Mouse (Mus musculus) kidney, postnatal 36 days (tissue): ENCODE results near the gene Smtnl1.
"Not testable (repeated sequence)": the region's sequence is repeated elsewhere in the genome, so short reads cannot be mapped to it uniquely, and the experiment has no call there.

Experiments
- DNase-seq, 2 experiments: peaks; one replicate each; pipeline ENCODE4 v3.0.0; 2021 to 2022; ENCODE audit warnings: mixed read lengths in 2 of 2

Gene Smtnl1

DNA sequence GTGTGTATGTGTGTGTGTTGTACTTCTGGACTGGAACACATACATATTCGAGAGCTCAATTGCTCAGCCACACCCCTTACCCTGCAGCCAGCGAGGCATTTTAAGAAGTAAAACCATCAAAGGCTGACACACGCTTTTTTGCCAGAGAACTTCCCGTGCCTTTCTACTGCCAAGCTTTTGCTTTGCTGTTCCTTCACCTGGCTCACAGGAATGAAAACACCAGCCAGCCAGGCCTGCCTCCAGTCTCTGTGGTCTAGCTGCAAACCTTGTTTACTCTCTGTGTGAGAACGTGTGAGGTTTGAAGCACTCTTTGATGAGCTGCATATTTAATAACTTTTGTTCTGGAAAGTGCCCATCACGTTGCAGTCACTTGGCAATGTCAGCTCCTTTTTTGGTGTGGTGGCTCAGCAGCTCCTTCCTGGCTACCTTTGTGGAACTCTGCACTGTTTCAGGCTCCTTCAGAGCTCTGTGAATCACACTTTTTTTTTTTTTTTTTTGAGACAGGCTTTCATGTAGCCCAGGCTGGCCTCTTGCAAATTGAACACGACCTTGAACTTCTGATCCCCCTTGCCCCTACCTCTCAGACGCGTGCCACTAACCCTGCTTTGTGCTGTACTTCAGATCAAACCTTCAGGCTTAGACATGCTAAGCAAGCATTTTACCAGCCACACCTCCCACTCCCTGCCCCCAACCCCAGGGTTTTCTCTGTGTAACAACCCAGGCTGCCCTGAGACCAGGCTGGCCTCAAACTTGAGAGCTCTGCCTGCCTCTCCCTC, 15.6 kb upstream of the Smtnl1 start:
- no peak for DNase-seq

DNA sequence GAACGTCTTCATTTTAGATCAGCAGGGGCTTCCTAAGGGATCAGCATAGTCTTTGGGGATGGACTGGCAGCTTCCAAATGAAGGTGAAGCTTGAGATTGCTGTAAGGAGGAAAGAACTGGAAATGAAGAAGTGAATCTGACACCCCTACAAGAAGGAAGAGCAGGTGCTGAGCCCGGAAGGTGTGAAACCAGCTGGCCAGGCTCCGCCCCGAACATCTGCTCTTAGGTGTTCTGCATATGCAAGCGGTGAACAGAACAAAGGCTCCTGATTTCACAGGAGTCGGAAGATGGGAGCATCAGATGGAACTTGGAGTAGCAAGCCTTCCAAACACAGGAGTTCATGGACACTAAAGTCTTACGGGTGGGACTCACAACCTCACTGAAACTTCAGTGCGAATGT, 14.7 kb upstream of the Smtnl1 start:
- DNase-seq: no peak

DNA sequence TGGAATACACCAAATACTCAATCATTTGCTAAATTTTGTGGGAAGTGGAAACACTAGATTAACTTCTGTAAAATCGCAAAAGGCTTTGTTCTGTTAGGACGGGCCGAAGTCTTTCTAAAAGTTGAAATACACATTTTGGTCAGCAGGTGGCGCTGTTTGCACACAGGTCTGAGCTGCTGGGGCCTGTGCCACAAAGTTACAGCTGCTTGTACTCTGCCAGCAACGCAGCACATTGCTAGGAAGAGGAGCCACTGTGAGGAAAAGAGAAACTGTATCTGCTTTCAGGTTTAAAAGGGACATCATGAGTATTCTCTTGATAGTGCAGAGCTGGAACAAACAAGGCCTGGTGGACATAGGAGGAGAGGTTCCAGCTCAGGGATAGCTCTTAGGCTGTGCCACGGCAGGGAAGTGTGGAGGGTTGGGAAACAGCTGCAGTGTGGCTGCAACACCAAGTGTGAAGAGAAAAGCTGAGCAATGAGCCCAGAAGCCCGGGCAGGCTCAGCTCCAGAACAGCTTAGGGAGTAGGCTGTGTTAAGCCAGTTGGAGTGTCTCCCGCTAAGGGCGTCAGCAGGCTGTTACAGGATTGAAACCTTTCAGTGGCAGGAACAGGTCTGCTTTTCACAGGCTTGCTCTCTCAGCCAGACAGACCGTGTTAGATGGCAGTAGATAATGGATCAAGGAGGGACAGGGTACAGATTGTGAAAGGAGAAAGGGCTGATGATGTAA, 9.4 kb upstream of the Smtnl1 start:
- peak; percentile 85 to 88 for DNase-seq

DNA sequence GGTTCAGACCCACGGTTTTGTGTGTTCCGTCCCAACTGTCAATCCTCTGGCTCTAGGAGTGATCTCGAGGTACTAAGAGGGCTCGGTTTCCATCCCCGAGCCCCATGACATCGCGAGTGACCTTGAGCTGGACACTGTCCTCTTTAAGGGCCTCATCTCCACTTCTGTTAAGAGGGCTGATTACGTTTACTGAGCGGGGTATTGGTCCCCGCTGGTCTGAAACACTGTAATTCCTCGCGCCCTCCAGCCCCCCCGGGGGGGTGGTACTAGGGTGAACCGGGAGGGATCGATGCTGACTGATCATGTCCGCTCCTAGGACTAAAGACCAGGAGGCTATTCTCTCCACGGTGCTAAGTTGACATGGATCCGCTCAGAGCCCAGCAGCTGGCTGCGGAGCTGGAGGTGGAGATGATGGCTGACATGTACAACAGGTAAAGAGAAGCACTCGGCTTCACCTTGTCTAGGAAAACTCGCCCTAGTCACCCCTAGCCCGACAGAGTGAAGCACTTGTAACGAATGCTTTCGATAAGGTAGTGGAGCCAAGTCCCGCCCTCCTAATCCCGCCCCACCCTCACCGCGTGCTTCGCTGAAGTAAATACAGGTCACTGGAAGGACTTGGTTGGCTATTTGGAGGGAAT, 5.0 kb upstream of the Smtnl1 start:
- peak; percentile 44 to 67 for DNase-seq

DNA sequence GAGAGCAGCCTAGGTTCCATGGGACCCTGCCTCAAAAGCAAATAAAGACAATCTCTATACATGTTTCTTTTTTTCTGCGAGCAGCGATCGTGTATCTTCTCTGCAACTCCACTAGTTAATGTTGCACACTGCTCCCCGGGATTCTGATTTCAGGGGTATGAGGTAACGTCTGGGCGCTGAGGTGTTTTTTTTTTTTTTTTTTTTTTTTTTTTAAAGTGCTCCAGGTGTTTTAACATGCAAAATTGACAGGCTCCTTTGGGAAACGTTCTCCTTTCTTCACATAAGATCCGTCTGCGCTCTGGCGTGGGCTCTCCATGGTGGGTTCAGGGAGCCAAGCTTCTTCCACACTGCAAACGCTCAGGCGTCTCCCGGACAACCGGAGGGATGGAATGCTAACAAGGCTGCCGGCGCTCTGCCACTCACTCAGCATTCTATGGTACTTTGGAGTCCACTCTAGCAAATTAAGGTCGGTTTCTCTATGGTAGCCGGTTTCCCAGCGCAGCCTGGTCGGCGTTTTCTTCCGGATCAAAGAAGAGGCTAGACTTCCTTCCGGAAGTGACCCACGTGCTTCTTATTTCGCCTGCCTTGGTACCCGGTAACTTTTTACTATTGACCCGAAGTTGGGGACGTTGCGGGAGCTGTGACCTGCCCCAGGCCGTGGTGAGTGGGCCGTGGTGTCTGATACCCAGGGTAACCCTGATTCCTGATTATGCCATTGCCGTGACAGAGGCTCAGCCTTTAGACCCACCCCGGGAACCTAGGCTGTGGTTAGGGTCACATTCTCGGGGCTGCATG, 4.2 kb upstream of the Smtnl1 start, which contains the start of gene Timm10:
Timm10 (plus strand) TSS at position 510 of the 795 bp plus-strand sequence.
- peak; percentile 88 to 94 for DNase-seq

DNA sequence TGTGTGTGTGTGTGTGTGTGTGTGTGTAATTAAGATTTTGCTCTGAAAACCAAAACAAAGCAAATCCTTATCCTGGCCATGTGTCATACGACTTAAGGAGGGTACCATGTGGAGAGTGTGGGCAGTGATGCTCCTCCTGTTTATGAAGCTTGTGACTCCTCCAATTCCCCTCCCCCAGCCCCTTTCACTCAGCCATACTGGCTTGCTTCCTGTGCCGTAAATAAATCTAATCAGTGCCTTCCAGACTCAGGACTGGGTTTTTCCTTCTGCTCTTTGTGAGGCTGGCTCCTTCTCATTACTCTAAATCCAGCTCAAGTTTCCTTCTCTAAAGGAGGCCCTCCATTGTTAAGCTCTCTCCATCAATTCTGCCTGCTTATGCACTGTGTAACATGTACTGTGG, 785 bp upstream of the Smtnl1 start:
- DNase-seq: no peak

DNA sequence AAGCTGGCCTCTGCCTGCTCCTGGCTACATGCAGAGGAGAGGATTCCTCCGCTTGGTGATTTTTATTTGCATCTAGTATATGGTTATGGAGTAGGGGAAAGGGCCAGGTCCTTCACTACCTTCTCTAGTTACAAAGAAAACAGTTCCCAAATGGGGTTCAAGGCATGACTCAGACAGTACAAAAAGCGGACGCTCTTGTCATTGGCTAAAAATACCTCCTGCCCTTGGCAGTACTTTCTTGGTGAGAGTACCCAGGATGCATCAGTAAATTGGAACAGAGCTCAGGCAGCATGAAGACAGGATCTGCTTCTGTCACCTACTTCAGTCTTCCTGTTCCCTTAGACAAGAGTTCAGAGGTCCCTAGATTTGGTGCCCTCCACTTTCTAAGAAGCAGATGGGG, 2.6 kb downstream of the Smtnl1 start:
- no peak for DNase-seq

DNA sequence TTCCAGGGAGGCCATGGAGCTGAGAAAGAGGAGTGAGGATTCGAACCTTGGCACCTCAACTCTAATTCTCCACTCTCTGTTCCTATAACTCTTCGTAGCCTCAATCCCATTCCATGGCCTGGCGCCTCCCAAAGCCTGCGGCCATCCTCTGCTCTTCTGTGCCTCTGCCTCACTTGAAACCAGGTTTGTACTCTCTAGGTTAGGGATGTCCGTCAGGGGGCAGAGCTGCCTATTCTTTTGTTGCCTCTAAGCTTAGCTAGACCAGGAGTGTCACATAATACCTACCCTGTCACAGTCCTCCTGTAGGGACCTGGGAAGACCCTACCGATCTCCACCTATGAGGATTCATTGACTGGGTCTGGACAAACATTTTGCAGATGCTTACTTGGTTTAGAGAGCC, 9.8 kb downstream of the Smtnl1 start:
- DNase-seq: no peak

DNA sequence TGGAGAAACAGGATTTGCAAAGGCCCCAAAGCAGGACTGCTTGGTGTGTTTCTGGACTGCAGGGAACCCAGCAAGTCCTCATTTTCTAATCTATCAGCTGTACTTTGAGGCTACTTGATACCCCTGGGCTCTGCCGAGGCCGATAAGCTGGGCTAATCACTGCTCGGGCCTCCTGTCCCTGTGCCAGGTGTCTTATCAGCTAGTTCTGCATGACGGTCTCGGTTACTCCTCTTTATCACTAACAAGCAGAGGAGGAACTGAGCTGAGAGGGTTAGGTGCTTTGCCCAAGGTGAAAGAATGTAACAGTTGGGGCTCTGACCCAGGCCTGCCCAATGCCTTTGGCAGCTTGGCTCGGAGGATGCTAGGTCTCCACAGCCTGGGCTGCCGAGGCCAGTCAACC, 10.6 kb downstream of the Smtnl1 start:
- no peak for DNase-seq

DNA sequence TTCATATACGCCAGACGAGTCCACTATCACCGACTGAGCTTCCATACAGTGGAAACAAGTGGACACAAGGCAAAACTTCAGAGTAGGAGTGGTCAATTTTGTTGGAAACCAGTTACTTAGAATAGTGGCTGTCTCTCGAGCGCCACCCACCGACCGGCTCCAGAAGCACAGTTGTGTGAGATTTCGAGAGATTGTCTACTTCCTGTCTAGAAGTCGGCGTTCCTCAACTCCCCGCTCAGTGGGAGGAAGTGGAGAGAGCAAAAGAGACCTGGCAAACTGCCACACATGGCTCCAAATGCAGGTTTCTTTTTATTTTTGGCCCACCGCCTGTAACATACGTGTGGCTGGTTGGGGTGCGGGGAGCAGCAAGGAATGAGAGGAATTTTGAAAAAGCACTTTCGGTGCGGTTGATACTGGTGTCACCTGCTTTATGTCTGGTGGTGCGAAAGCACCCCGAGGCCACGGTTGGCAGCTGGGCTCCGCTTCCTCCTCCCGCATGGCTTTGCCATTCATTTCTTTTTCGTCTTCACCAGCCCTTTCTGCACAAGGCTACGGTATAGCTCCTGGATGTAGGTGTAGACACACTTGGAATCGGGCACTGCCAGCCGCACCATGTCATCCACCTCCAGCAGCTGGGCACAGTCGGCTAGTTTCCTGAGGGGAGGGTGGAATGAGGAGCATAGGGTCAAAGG, 11.4 kb downstream of the Smtnl1 start:
- peak; percentile 85 to 88 for DNase-seq

DNA sequence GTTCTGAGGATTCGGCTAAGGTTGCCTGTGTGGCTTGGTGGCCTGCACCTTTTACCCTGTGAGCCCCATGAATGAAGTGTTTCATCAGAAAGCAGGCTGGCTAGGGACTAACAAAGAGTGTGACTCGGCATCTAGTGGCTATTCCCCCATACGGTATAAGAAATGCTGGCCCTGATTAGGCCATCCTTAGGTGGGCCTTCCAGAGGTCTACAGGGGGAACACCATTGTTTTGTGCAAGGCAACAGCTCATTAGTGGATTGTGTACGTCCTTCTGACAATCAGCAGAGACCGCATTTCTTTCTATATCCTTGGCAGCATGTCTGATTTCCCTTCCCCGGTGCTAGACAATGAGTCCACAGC, 11.9 kb downstream of the Smtnl1 start:
- no peak for DNase-seq

DNA sequence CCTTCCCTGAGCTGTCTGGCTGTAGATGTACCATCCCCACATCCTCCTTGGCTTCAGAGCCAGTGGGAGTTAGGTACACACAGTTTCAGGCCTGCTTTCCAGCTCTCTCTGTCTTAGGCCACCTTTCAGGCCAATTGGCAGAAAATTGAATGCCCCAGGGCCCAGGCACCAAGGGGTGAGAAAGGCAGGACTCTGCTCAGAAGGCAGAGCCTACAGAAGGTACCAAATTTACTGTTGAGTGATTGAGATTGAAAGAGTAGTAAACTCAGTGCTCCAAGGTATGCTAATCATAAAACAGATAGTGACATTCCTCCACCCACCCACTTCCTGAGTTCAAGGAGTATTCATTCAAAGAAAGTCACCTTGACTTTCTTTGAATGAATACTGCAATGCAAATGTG, 13.1 kb downstream of the Smtnl1 start:
- no peak for DNase-seq

DNA sequence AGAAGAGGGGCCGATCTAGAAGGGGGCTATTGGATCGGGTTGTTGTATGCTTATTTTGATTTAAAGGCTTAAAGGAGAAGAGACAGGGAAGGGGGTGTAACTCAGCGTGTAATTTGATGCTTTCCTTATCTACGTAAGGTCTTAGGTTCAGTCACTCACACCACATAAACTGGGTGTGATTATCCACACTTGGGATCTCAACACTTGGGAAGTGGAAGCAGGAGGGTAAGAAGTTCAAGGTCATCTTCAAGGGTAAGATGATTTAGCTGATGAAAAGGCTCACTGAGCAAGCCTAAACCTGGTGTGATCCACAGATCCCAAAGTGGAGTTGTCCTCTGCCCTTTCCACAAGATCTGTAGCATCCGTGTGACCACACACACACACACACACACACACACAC, 15.9 kb downstream of the Smtnl1 start:
- no peak for DNase-seq

DNA sequence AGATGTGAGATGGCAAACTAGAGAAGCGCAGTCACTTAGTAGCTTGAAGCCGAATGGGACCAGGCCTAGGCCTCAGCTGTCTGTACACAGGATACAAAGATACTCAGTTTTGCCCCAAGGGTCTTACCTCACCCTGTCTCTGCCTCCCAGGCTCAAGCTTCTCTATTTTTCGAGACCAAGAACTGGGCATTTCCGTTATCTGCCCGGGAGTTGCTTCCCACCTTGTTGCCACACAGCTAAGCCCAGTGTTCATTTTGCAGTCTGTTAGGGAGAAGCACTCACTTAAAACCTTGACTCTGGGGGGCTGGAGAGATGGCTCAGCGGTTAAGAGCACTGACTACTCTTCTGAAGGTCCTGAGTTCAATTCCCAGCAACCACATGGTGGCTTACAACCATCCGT, 18.5 kb downstream of the Smtnl1 start:
- DNase-seq: no peak

DNA sequence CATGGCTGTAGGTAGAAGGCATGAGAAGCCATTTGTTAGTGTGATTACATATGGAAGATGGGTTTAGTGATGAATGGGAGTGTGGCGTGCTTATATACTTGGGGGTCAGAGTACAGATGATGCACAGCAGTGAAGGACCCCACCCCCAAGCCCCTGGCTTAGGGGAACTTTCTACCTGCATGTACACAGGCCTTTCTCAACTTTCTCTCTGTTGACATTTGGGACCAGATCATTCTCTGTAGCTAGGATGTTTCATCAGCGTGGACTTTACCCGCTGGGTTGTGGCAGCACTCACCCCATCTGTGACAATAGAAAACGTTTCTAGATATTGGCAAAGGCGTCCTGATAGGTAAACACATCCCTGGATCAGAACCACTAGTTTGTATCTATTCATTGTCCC, 21.2 kb downstream of the Smtnl1 start:
- DNase-seq: not testable (repeated sequence)

DNA sequence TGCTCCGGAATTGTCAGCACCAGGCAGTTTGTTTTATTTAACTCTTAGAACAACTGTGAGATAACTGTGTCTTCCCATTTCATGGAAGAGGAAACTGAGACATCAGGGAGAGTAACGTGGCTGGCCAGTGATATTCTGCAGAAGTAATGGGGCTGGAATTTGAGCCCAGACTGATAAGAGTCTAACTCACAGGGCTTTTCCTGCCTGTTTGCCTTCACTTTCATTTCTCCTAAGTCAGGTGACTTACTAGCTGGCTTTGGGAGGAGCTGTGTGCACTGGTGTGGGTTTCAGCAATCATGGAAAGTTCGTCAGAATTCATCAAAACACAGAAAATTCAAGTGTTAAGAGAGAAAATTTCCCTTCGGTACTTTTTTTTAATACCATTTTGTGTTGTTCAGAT, 22.1 kb downstream of the Smtnl1 start:
- DNase-seq: no peak

DNA sequence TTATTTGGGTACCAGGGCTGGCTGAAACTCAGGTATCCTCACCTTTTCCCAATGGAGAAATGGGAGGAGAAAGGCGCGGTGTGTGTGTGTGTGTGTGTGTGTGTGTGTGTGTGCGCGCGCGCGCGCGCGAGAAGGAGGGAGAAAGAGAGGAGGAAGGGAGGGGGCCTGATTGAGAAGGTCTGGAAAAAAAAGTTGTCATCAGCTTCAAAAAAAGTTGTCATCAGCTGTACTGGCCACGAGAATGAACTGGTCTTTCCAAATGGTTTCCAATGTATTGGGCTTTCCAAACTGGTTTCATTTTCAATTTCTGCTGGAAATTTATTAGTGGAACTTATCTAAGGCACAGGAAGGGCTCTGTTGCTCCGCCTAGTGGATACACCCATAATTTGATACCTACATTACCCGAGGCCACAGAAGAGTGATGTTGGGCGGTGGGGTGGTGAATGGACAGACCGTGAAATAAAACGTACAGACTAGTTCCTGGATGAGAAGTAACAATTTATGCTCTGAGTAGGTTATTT, 23.4 kb downstream of the Smtnl1 start:
- DNase-seq: peak; percentile 84 to 85

DNA sequence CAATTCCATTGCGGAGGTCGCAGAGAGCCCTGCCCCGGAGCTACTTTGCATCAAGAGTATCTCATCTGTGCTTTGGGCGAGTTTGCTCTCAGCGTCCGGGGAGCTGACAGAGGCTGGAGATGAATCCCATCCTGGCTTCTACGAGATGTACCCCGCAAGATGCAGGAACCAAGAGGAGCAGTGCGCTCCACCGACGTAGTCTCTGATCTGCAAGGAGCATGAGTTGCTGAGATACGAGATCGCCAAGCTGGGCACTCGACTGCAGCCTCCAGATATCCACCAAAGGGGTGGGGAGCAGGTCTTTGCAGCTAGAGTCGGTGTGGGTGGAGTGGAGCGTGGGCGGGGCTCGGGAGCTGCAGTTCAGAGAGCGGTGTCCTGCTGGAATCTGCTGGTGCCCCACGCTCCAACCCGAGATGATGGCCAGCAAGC, 23.9 kb downstream of the Smtnl1 start, which contains the start of gene Ube2l6:
Ube2l6 (plus strand) TSS at position 336 of the 429 bp plus-strand sequence.
- DNase-seq: peak; percentile 74 to 85

DNA sequence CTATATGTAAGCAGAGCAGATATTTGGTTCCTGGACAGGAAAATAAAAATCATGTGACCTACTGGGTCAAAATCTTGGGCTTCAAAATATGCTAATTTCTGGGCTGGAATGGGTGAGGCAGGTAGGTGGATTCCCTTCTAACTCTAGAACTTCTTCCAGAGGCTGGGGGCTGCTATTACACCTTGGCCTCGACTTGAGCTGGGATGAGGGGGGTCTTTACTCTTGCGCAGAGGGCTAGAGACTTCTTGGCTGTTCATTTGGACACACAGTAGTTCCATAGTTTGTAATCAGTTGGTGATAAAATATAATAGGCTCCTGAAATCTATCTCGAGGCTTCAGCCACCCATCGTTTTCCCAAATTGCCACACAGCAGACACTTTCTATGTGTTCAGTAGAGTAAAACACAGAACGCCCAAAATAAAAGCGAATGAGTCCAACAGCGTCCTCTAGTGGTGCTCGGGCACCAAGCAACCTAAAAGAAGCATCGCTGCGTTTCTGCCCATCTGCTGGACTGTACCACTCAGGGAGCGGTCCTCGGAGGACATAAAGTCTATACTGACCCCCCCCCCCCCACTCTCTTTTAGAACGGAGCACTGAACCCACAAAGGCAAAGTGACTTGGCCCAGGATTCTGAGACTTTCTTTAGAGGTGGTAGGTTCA, 24.5 kb downstream of the Smtnl1 start:
- peak; percentile 55 to 82 for DNase-seq

DNA sequence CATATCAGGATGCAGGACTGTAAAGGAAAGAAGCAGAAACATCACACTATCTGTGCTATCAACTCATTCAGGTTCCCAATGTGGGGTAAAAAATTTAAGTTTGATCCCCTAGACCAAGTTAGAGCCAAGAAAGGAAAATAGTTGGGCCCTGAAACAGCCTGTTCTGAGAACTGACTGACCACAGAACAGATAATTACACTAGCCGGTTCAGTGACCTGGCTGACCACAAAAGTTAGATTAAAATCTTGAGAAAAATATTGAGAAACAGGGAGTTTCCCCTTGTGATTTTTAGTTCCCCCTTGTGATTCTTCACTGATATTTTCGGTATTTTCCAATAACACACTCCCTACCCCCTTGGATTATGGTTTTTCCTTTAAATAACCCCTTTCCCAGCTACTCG, 28.6 kb downstream of the Smtnl1 start:
- DNase-seq: no peak

DNA sequence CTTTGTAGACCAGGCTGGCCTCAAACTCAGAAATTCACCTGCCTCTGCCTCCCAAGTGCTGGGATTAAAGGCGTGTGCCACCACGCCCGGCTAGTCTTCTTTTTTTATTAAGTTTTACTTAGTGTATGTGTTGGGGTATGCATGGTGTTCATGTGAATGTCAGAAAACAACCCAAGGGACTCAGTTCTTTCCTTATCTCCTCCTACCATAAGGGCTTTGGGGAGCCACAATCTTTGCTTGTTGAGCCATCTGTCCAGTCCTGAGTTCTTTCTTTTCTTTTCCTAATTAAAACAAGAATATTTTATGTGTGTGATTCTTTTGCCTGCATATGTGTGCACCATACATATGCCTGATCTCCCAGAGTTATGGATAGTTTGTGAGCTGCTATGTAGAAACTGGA, 29.3 kb downstream of the Smtnl1 start:
- no peak for DNase-seq
